Mouse (Mus musculus): ENCODE results near the gene Ccdc88a.
A peak's percentile ranks its signal among the peaks of the same experiment; 100 is the strongest.
"Not testable (repeated sequence)": the region's sequence is repeated elsewhere in the genome, so short reads cannot be mapped to it uniquely, and the experiment has no call there.

Ccdc88a gene

GRCm38 (mm10) chr11:29448741-29449140 lies 75.3 kb downstream of the Ccdc88a start:
- no peak for ATAC-seq (ENCODE audit: low TSS enrichment)

GRCm38 (mm10) chr11:29474676-29475075 lies 101.2 kb downstream of the Ccdc88a start:
- ATAC-seq (ENCODE audit: low TSS enrichment): no peak

- no peak for ATAC-seq (ENCODE audit: low TSS enrichment)
These were observed 119.7 kb downstream of the Ccdc88a start for GRCm38 (mm10) chr11:29493135-29493534.

- no peak for ATAC-seq (ENCODE audit: low TSS enrichment)
These were observed 123.5 kb downstream of the Ccdc88a start for GRCm38 (mm10) chr11:29496962-29497361.

- no peak for ATAC-seq (ENCODE audit: low TSS enrichment)
These were observed 130.8 kb downstream of the Ccdc88a start for GRCm38 (mm10) chr11:29503948-29504893.

GRCm38 (mm10) chr11:29504899-29505625 lies 131.6 kb downstream of the Ccdc88a start:
- ATAC-seq (ENCODE audit: low TSS enrichment): no peak

- no peak for ATAC-seq (ENCODE audit: low TSS enrichment)
These were observed 136.0 kb downstream of the Ccdc88a start for GRCm38 (mm10) chr11:29509421-29509820.

GRCm38 (mm10) chr11:29512818-29513535 lies 139.5 kb downstream of the Ccdc88a start:
- ATAC-seq (ENCODE audit: low TSS enrichment): no peak

- ATAC-seq (ENCODE audit: low TSS enrichment): peak; percentile 22; the same call in 1 of the 2 replicates
These were observed 140.8 kb downstream of the Ccdc88a start for GRCm38 (mm10) chr11:29514325-29514681.

- peak; percentile 94 for ATAC-seq (ENCODE audit: low TSS enrichment)
These were observed 141.4 kb downstream of the Ccdc88a start, which contains the start of gene Prorsd1 for GRCm38 (mm10) chr11:29514682-29515412. Prorsd1 (minus strand) TSS chr11:29515033.

GRCm38 (mm10) chr11:29525988-29526794 lies 152.7 kb downstream of the Ccdc88a start, which contains the start of gene Mtif2:
Mtif2 (plus strand) TSS chr11:29526408.
- peak; percentile 100 for ATAC-seq (ENCODE audit: low TSS enrichment)

- no peak for ATAC-seq (ENCODE audit: low TSS enrichment)
These were observed 164.7 kb downstream of the Ccdc88a start for GRCm38 (mm10) chr11:29538201-29538600.

- ATAC-seq (ENCODE audit: low TSS enrichment): no peak
These were observed 170.9 kb downstream of the Ccdc88a start for GRCm38 (mm10) chr11:29544225-29544945.

GRCm38 (mm10) chr11:29545150-29545752 lies 171.8 kb downstream of the Ccdc88a start:
- ATAC-seq (ENCODE audit: low TSS enrichment): not testable (repeated sequence)

GRCm38 (mm10) chr11:29546297-29546696 lies 172.8 kb downstream of the Ccdc88a start:
- not testable (repeated sequence) for ATAC-seq (ENCODE audit: low TSS enrichment)

GRCm38 (mm10) chr11:29546762-29547161 lies 173.3 kb downstream of the Ccdc88a start:
- ATAC-seq (ENCODE audit: low TSS enrichment): no peak

- ATAC-seq (ENCODE audit: low TSS enrichment): peak; percentile 33
These were observed 173.8 kb downstream of the Ccdc88a start for GRCm38 (mm10) chr11:29547249-29547751.

- peak; percentile 96 for ATAC-seq (ENCODE audit: low TSS enrichment)
These were observed 174.5 kb downstream of the Ccdc88a start, which contains the start of the genes Clhc1 and Rps27a for GRCm38 (mm10) chr11:29547752-29548503. Clhc1 (plus strand) TSS chr11:29547950. Rps27a (minus strand) TSS chr11:29548109.
